Mouse (Mus musculus): ENCODE data around the gene Zfp607b. TPM values are rescaled to one million over a fixed set of nuclear protein-coding genes. Genes with fewer than 3 reads are reported as not detected.

Gene Zfp607b
- total RNA-seq, 2 experiments from 2014 or later, result 0.44 to 0.60 TPM

DNA sequence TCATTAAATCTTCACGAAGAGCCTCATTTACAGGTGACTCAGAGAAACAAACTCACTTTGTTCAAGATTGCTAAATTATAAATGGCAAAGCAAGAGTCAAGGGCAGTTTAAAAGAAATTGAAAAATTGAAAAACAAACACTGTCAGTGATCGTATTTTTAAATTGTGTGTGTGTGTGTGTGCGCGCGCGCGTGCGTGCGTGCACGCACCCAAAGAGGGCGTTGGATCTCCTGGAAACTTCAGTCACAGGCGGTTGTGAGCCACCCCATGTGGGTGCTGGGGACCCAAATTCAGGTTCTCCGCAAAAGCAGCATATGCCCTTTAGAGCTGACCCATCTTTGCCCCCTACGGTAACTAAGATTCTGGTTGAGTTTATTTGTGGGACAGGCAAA lies 13.9 kb upstream of the Zfp607b start:
- intact Hi-C loops (cut with DNase I), result no loop called here
- no peak for DNase-seq

DNA sequence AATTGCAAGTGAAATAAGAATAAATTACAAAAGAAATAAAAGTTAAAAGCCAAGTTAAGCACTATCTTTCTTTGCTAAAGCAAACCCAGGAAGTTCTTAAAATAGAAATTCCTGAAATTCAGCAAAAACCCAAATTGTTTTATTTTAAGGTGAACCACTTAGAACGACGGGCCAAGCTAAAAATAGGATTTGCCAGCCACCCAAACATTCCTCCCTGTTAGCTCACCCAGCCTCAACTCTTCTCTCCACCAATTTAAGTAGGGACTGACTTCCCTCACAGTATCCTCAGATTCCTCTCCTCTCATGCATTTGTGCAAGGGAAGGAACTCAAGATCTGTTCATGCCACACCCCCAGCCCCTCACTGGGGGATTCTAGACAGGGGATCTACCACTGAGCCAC lies 5.9 kb upstream of the Zfp607b start:
- intact Hi-C loops (cut with DNase I), result loop anchor here (5.0 to 10.0 kb wide), 2 partner anchors 99 to 348 kb away; partner anchors contain the start of gene Ltbp4
- no peak for DNase-seq

DNA sequence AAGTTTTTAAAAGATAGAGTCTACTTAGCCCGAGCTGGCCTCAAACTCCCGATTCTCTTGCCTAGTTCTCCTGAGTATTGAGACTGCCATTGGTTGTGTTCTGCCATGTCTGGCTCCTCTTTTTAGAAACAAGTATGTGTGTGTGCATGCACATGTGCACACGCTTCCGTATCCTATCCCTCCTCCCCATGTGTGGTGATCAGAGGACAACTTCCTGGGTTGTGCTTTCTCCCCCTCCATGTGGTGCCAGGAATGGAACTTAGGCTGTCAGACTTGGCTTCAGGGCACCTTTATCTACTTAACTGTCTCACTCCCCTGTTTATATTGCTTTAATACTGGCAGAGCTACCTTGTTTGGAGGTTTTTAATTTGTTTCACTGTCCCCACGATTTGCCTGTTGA lies 3.9 kb upstream of the Zfp607b start:
- intact Hi-C loops (cut with DNase I), result loop anchor here (1.0 to 10.0 kb wide), 4 partner anchors 34 to 350 kb away; partner anchors contain the start of genes Akt2 and Ltbp4
- DNase-seq, result no peak

DNA sequence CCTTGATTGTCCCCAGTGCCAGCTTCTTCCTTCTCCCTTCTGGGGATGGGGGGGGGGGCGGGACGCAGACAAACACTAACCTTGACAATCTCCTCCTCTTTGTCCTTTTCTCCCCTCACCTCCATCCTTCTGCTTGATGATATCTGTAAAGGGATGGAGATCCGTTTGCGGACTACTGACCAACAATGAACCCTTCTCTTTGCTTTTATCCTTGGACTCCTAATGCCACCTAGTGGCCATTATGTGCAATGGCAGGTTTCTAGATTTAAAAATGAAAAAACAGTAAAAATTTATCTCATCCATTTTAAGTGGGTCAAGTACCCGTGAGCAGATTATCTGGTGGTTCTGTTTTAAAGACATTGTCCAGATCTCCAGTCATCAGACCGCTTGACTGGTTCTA lies 3.5 kb upstream of the Zfp607b start:
- intact Hi-C loops (cut with DNase I), result loop anchor here (1.0 to 10.0 kb wide), 4 partner anchors 34 to 351 kb away; partner anchors contain the start of genes Akt2 and Ltbp4
- no peak for DNase-seq

DNA sequence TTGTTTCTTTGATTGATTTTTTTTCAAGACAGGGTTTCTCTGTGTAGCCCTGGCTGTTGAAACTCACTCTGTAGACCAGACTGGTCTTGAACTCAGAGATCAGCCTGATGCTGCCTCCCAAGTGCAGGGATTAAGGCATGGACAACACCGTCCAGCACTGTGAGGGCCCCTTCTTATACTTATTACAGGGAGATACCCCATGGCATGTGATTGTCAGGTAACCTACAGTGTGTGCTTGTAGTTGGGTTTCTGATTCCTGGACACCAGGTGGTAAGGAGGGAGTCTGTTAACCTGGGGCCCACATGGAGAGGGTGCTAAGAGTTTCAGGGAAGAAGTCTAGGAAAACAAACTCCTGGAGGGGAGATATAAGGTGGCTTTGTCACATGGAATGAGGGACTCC lies 2.1 kb upstream of the Zfp607b start:
- intact Hi-C loops (cut with DNase I), result loop anchor here (5.0 to 10.0 kb wide), 3 partner anchors 95 to 352 kb away; partner anchors contain the start of genes Akt2 and Ltbp4
- DNase-seq, result no peak

DNA sequence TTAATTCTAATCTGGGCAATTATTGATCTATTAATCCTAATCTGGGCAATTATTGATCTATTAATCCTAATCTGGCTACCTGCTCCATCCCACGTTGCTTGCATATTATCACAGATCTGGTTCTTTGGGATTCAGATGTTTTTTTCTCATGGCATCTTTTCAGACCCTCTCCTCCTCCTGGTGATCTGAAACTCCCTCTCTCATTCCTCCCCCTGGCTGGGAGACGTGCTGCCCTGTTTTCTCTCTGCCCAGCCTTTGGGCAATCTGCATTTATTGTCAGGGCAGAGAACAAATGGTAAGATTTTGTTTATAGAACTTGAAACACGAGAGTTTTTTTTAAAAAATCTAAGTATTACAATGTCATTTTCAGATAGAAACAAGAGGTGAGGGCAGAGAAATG lies 1.3 kb upstream of the Zfp607b start:
- no peak for DNase-seq
- intact Hi-C loops (cut with DNase I), result loop anchor here (5.0 to 10.0 kb wide), 3 partner anchors 96 to 353 kb away; partner anchors contain the start of genes Akt2 and Ltbp4

DNA sequence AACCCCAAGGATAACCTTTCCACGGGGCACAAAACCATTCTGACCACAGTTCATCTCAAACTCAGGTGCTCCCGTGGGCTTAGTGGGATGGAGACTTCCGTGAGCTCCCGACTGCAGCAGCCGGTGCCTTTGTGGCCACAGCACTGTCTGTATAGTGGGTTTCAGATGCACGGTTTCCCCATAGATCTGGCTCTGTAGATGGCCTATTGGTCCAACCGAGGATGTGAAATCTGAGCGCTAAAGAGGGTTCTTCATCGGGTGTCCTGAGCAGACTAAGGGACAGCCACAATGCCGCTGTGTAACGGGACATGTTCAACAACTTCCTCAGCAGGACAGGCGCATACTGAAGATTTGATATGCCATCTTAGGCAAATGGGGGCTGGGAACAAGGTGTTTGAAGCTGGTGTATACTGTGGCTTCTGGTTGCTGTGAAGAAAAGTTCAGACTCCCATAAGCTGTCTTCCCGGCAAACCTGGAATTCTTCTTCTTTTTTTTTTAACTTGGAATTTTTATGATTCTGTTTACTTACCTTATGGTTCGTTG lies 823 bp upstream of the Zfp607b start:
- intact Hi-C loops (cut with DNase I), result loop anchor here (5.0 to 10.0 kb wide), 3 partner anchors 96 to 354 kb away; partner anchors contain the start of genes Akt2 and Ltbp4
- DNase-seq, result no peak

DNA sequence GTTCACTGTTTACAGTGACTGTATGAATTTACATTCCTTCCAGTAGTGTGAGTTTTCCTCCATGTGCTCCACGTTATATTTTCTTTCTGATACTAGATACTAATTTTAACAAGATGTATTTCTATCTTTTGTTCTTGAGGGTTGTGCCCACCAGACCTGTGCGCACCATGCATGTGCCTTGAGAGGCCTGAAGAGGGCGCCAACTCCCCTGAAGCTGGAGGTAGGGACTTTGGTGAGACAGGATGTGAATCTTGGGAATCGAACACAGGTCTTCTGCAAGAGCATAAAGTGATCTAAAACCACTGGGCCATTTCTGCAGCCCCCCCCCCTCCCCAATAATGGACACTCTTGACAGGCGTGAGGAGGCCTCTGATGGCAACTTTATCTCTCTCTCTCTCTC lies 1.9 kb downstream of the Zfp607b start:
- DNase-seq, result peak in 1 of 2 experiments; percentile 29
- intact Hi-C loops (cut with DNase I), result loop anchor here (2.0 kb wide), 1 partner anchor 38 kb away; no protein-coding TSS in a partner anchor

DNA sequence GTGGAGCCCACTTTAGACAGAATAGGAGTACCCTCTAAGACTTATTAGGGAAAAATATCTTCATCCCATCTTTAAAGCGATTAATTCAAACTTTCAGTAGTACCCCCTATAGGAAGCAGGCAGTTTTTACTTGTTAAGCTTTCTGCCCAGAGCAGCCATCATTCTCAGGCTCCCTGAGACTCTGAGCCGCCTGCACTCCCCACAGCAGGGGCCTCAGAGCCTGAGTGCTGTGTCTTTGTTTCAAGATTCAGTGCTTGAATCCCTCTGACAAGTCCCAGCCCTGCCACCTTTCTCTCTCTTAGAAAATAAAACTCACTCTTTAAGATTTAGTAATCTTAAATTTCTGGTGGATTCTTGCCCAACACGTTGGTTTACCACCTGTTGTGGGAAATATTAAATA lies 7.6 kb downstream of the Zfp607b start:
- no peak for DNase-seq
- intact Hi-C loops (cut with DNase I), result no loop called here

DNA sequence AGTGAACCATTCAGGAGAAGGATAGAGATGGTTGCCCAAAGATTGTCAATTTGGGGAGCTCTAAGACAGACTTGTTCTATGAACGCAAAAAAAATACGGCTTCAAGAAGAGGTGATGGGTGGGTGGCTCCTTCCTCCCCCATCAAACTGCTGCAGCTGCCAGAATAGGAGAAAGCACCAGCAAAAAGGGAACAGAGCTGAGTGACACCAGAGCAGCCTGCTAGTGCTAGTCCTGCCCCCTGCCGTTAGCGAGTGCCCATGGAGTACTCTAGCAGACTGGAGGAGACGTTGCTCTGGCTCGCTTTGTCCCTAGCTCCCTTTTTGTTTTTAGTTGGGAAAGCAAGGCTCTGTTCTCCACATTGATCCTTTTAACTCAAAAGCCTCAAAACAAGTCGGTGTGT lies 21.3 kb downstream of the Zfp607b start:
- intact Hi-C loops (cut with DNase I), result no loop called here
- no peak for DNase-seq

DNA sequence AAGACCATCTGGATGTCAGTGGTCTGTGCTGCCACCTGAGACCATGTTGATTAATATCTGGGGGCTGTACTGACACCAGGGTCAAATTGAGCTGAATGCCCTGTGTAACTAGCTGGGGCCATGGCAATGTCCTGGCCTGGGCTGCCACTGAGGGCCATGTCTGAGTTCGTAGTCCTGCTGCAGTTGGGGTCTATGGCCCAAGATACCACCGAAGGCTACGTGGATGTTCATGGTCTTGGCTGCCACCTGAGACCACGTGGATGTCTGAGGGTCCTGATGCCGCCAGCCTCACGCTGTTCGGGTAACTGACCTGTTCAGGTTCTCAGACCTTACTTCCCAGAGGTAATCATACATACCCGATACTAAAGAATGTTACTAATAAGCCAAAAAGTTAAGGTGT lies 32.8 kb downstream of the Zfp607b start:
- DNase-seq, result no peak
- intact Hi-C loops (cut with DNase I), result no loop called here

DNA sequence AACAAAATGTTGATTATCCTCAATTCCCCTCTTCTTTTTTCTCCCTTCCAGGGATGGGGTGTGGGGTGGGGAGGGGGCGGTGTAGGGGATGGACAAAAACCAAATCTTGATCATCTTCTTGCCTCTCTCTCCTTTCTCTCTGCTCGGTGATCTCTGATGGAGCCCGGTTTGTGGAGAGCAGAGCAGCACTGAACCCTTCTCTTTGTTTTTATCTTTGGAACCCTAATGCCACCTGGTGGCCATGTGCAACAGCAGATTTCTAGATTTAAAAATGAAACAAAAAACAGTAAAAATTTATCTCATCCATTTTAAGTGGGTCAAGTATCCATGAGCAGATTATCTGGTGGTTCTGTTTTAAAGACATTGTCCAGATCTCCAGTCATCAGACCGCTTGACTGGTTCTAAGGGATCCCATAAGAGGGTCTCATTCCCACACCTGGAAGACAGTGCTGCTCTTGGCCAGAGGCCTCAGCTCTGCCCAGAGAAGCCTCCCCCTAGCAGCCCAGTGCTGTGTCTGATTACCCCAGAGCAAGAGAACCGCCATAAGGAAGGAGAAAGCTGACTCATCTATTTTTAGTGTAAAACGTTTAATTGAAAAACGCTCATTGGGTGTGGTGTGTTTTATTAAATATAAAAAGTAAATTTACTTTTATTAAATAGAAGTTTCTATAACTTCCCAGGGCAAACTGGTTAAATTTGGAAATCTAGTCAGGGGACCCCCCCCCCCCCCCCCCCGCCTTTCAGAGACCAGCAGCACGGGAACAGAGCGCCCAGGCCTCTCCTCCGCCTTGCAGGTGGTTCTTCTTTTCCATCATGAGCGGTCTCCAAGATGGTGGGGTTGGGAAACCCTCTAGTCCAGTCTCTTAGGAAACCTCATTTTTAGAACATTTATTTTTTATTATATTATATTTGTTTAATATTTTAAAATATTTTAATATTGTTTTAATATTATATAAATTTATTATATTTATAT lies 36.7 kb downstream of the Zfp607b start:
- intact Hi-C loops (cut with DNase I), result loop anchor here (1.0 to 5.0 kb wide), 3 partner anchors 75 to 217 kb away; partner anchors contain the start of gene Zfp974
- peak; percentile 13 to 18 for DNase-seq

DNA sequence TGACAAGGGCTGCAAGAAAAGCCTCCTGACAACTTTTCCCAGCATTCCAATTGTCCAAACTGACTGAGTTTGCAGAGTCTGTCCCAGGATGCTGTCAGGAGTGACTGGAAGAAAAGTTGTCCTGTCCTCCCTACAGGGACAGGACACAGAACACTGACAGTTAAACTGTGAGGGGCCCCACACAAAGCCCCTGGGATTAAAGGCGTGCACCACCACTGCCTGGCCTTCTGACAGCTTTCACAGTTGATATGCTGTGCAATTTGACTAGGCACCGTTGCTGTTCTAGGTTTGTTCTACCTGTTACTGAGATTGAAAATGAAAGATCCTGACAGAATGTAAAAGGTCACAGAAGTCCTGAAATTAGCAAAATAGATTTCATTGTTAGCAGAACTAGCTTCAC lies 38.3 kb downstream of the Zfp607b start:
- DNase-seq, result no peak
- intact Hi-C loops (cut with DNase I), result loop anchor here (2.0 to 5.0 kb wide), 2 partner anchors 200 to 215 kb away; partner anchors contain the start of gene Zfp974

DNA sequence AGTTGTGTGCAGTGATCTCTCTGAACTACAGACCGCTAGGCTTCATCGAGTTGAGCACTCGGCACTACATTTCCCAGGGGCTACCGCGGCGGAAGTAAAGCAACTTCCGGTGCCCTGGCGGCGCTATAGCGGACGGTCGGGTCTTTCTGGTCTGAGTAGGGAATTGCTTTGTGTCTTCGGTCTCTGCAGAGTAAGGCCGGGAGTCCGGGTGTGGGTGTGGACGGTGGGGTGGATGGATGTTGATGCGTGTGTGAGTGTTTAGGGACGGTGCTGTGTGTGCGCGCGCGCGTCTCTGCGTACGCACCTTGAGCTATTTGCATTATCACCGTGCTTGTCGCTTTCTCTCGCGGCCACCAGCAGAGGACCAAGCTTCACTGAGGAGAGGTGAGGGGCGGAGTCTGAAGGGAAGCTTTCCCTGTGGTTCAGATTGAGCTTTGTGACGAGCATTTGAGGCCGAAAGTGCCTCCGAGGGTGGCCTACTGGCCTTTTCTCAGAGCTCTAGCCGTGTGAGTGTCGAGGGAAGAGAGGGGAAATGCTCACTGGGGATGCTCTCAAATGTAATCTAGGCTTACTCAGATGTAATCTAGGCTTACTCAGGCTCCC lies 42.2 kb downstream of the Zfp607b start, which contains the start of gene Zfp60:
Gene Zfp60, plus strand, starts transcription at position 109 of the 603 bp plus-strand sequence.
- intact Hi-C loops (cut with DNase I), result no loop called here
- DNase-seq, result peak; percentile 83 to 86

DNA sequence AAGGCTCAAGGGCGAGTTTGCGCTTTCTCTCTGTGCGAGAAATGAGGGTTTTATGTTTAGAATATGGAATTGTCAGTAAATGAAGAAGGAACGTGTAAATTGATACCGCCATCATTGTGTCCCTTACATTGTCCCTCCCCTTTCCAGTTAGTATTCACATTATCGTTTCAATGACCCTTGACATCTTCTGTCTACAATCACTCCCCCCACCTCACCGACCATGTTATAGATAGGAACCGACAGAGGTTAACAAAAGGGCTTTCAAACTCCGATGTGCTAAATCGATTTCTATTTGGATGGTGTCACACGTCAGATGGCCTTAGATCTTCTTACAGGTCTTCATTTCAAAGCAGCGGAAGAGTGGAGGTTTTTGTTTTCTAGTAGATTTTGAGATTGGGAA lies 42.8 kb downstream of the Zfp607b start:
- DNase-seq, result no peak
- intact Hi-C loops (cut with DNase I), result no loop called here

DNA sequence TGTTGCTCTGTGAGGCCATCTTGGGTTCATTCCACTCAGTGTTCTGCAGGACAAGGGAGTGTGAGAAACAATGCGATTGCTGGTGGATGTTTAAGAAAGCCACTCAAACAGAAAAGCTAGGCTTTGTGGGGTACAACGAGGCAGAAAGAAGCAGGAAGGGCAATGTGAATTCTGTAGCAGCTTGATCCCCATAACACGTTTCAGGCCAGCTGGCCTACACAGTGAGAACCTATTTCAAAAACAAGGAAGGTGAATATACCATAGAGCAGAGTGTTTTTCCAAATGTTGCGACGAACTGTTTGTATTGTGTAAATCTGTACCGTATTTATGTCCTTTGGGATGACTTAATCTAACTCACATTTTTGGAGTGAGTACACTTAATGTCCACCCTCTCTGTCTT lies 43.4 kb downstream of the Zfp607b start:
- DNase-seq, result no peak
- intact Hi-C loops (cut with DNase I), result no loop called here

DNA sequence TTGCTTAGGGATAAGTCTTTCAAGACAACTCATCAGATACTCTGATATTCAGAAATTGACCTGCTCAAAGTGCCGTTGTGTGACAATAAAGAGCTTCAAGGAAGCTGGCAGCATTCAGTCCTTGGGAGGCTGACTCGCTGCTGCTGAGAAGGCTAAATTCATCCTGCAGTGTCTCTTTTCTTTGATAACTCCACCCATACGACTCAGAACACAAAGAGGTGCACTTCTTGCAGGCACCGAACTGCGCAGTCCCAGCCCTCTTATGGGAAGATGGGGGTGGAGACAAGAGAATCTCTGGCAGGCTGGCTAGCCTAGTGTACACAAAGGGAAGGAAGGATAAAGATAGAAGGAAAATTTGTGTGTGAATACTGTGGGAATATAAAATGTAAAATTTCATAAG lies 46.3 kb downstream of the Zfp607b start:
- intact Hi-C loops (cut with DNase I), result no loop called here
- no peak for DNase-seq

Data from heart, postnatal 36 days (tissue).